Mouse (Mus musculus) midbrain, embryonic 11.5 days (tissue): ENCODE results near the gene Pik3ap1. TPM values are rescaled to one million over a fixed set of nuclear protein-coding genes. Genes with fewer than 3 reads are reported as not detected.

Experiments
- ATAC-seq: fragments of 200-750 bp; cut with Nextera tagmentation; 2 replicates; pipeline ENCODE4 v1.8.0; 2017; ENCODE audit warnings: moderate TSS enrichment, moderate library complexity; ENCODE audit not compliant: low FRiP score
- DNase-seq: peaks from one replicate; pipeline ENCODE4 v3.0.0; 2015; ENCODE audit warnings: low spot score; ENCODE audit errors: missing footprints
- H3K27ac ChIP-seq: fragments of 300-500 bp; sonication (generic); 2 replicates; pipeline ENCODE4 v1.5.1; 2014; ENCODE audit warnings: low read depth, low read length
- H3K27me3 ChIP-seq: fragments of 300-500 bp; sonication (generic); 2 replicates; pipeline ENCODE4 v1.6.1; 2014; ENCODE audit warnings: mild to moderate bottlenecking, low read length, moderate library complexity, mixed read lengths; ENCODE audit not compliant: control insufficient read depth, insufficient read depth
- H3K36me3 ChIP-seq: fragments of 300-500 bp; sonication (generic); 2 replicates; pipeline ENCODE4 v1.6.1; 2014; ENCODE audit warnings: mild to moderate bottlenecking, low read length, moderate library complexity, mixed read lengths; ENCODE audit not compliant: control insufficient read depth, insufficient read depth
- H3K4me1 ChIP-seq: fragments of 300-500 bp; sonication (generic); 2 replicates; pipeline ENCODE4 v1.6.1; 2014; ENCODE audit warnings: low read length; ENCODE audit not compliant: control insufficient read depth, insufficient read depth
- H3K4me2 ChIP-seq: fragments of 300-500 bp; sonication (generic); 2 replicates; pipeline ENCODE4 v1.6.1; 2014; ENCODE audit warnings: mild to moderate bottlenecking, moderate library complexity
- H3K4me3 ChIP-seq: fragments of 300-500 bp; sonication (generic); 2 replicates; pipeline ENCODE4 v1.5.1; 2014; ENCODE audit warnings: low read depth, low read length
- H3K9ac ChIP-seq: fragments of 300-500 bp; sonication (generic); 2 replicates; pipeline ENCODE4 v1.6.1; 2014; ENCODE audit warnings: low read length
- H3K9me3 ChIP-seq: fragments of 300-500 bp; sonication (generic); 2 replicates; pipeline ENCODE4 v1.6.1; 2016; ENCODE audit warnings: low read length; ENCODE audit not compliant: control insufficient read depth
- WGBS: fragments of 180-500 bp; shearing (Covaris S2); extraction: QIAGEN DNeasy Blood & Tissue Kit; methylation state at CpG from one replicate; pipeline ENCODE4 v1.1.7; 2014; 5-methylcytosine and 5-hydroxymethylcytosine counted together
- polyA plus RNA-seq: library from polyadenylated mRNA; unstranded; fragments of >200 nt; fragmentation: Nextera tagmentation; extraction: Ambion mirVana; gene quantifications from 2 replicates; pipeline ENCODE4 v1.2.1, GENCODE M21; 2014

Gene Pik3ap1
- polyA plus RNA-seq, 1 experiment from 2014 or later = 3.4 TPM

DNA sequence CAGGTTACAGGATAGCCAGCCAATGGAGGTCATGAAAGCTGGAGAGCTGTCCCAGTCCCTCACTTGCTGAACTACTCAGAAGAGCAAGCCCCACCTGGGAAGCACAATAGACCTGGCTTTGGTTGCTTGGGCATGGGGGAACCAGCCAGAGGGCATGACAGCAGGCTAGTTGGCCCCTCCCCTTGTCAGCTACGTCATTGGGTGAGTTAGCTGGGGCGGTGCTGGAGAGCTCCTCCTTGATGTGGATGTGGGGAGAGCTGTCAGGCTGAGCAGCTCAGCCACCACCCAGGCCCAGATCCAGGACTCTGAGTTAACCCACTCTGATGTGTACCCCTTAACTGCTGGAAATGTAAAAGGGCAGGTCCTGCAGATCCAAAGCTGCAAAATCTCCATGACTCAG is 24.4 kb downstream of the Pik3ap1 start:
- H3K9me3 ChIP-seq = no peaks in the 10 kb centered on the region
- no peaks in the 10 kb centered on the region for H3K27me3 ChIP-seq
- ATAC-seq (no peak), DNase-seq (no peak)
- H3K4me3 ChIP-seq = no peak overlapping the region
- no peaks in the 10 kb centered on the region for H3K36me3 ChIP-seq
- H3K4me2 ChIP-seq = no peak overlapping the region
- H3K4me1 ChIP-seq = no peaks in the 10 kb centered on the region
- no peak overlapping the region for H3K27ac ChIP-seq
- H3K9ac ChIP-seq = no peak overlapping the region
- WGBS = 8% methylated on average over 2 of the region's 2 CpGs

DNA sequence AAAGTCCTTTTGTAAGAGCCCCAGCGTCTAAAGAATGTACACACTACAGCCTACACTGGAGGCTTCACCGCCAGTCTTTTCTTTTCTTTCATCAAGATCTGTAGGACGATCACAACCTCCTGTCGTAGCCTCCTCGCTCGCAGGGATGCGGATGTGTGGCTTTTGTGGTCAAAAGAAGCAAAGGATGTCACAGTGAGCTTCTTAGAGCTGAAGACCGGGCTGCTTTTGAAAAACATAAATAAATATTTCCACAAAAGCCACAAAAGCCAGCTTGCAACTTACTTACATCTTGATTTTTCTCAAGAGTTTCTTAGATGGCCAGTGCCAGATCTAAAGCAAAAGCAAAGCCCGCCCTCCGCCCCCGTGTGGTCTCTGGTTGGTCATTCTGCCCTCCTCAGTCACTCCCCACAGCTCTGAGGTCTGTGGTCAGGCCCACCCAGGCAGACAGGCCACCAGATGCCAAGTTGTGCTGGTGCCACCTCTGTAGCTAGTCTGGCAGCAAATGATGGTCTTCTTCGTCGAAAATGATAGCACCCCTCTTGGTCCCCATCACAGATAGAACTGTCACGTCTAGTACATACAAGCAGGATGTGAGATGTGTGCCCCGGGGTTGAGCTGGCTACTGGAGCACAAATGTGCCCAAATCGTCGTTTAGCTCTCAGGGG is 30.5 kb downstream of the Pik3ap1 start:
- Histone ChIP-seq H3K9me3 (no peaks in the 10 kb centered on the region), H3K36me3 (no peaks in the 10 kb centered on the region), H3K4me1 (no peaks in the 10 kb centered on the region), H3K27ac (no peak overlapping the region), H3K27me3 (no peaks in the 10 kb centered on the region), H3K4me3 (no peak overlapping the region), H3K9ac (no peak overlapping the region), H3K4me2 (no peak overlapping the region)
- WGBS = 84% methylated on average over 17 of the region's 17 CpGs
- DNase-seq = no peak
- no peak for ATAC-seq

DNA sequence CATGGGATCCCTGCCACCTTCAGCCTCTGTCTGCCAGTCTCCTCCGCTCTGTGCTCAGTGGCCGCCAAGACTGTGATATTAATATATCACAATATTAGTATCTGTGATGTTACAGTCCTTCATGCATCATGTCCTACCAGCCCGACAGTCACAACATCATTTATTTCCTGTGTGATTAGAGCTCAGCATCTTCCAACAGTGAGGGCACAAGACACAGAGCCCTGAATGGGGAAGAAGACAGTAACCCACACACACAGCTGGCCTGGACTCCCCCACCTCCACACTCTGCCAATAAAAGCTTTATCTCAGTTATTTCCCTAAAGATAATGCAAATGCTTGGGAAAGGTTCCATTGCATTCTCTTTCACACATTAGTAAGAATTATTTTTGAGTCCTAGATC is 35.3 kb downstream of the Pik3ap1 start:
- H3K4me1 ChIP-seq = no peaks in the 10 kb centered on the region
- no peak overlapping the region for H3K4me3 ChIP-seq
- H3K9ac ChIP-seq = no peak overlapping the region
- H3K27me3 ChIP-seq = no peaks in the 10 kb centered on the region
- no peaks in the 10 kb centered on the region for H3K36me3 ChIP-seq
- no peak overlapping the region for H3K27ac ChIP-seq
- DNase-seq = no peak
- no peak for ATAC-seq
- WGBS = 90% methylated on average over 3 of the region's 3 CpGs
- H3K4me2 ChIP-seq = no peak overlapping the region
- no peaks in the 10 kb centered on the region for H3K9me3 ChIP-seq

DNA sequence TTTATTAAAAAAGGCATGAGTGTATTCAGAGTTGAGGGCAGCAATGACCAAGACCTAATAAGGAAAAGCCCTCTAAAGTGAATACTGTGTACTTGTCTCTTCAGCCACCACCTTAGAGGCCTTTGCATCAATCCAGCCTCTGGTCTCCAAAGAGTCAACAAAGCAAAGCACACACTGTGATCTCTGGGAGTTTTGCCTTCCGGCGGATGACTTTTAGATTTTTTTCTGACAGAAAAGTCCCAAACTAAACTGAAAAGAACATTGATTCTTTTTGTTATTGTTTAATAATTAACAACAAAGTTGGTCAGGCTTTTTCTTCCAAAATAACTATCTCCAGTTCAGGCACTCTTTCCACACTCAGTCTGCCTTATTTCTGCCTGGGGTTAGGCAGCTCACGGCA is 36.7 kb downstream of the Pik3ap1 start:
- H3K4me2 ChIP-seq = no peak overlapping the region
- H3K4me3 ChIP-seq = no peak overlapping the region
- no peaks in the 10 kb centered on the region for H3K36me3 ChIP-seq
- DNase-seq (no peak), ATAC-seq (no peak)
- WGBS = 94% methylated on average over 3 of the region's 3 CpGs
- H3K27ac ChIP-seq = no peak overlapping the region
- no peak overlapping the region for H3K9ac ChIP-seq
- H3K27me3 ChIP-seq = no peaks in the 10 kb centered on the region
- H3K9me3 ChIP-seq = no peaks in the 10 kb centered on the region
- no peaks in the 10 kb centered on the region for H3K4me1 ChIP-seq

DNA sequence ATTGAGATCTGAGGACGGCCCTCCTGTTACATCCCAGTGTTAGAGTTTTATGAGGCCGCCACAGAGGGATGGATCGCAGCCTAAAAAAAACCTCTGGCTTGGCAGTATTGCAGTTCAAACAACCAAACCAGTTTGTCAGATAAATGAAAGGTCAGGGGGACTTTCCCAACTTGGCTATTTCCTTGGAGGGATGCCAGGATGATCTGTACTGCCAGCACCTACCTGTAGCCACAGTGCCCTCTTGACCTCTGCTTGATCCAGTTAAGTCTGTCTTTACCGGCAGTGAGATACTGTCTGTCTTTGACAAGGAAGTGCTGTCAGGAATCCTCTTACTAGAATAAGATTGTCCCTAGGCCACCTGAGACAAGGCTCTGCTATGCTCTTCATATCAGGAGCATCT is 37.6 kb downstream of the Pik3ap1 start:
- no peak for ATAC-seq
- H3K4me2 ChIP-seq = no peak overlapping the region
- WGBS = 82% methylated on average over 4 of the region's 4 CpGs
- no peaks in the 10 kb centered on the region for H3K9me3 ChIP-seq
- no peaks in the 10 kb centered on the region for H3K27me3 ChIP-seq
- no peaks in the 10 kb centered on the region for H3K4me1 ChIP-seq
- no peak overlapping the region for H3K27ac ChIP-seq
- no peak for DNase-seq
- no peak overlapping the region for H3K9ac ChIP-seq
- no peaks in the 10 kb centered on the region for H3K36me3 ChIP-seq
- H3K4me3 ChIP-seq = no peak overlapping the region

DNA sequence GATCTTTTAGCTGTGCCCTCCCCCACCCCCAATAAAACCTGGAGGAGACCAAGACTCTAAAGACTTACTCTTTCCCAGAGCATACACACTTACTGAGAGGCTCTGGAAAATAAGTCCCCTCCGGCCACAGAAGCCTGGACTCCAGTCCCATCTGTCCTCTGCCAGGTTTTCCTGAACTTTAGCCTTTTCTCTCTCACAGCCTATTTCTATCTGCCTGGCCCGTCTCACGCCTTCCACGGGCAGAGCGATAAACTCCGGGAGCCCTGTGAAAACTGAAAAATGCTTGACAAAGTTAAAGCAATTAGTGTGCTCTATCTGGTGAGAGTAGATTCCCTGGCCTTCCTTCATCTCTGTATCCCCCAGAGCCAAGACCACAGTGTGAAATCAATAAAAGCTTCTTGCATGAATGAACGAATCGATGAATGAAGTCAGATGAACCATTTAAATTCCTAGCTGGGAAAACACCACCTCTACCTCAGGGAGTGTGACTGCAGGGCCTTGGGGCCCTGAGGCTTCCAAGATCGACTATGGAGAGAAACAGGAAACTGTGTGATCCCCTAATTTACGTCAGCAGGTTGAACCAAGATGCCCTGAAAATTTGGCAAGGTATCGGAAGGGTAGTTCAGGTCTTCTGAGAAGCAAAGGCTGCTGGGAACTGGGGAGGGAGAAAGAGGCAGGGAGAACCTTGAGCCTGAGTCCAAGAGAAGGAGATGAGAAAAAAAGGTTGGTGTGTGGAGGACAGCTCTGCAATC is 38.6 kb downstream of the Pik3ap1 start:
- no peak overlapping the region for H3K27ac ChIP-seq
- no peaks in the 10 kb centered on the region for H3K4me1 ChIP-seq
- no peaks in the 10 kb centered on the region for H3K36me3 ChIP-seq
- H3K27me3 ChIP-seq = no peaks in the 10 kb centered on the region
- no peak overlapping the region for H3K9ac ChIP-seq
- H3K4me2 ChIP-seq = no peak overlapping the region
- 73% methylated on average over 11 of the region's 11 CpGs for WGBS
- H3K4me3 ChIP-seq = no peak overlapping the region
- ATAC-seq (no peak), DNase-seq (no peak)
- no peaks in the 10 kb centered on the region for H3K9me3 ChIP-seq

DNA sequence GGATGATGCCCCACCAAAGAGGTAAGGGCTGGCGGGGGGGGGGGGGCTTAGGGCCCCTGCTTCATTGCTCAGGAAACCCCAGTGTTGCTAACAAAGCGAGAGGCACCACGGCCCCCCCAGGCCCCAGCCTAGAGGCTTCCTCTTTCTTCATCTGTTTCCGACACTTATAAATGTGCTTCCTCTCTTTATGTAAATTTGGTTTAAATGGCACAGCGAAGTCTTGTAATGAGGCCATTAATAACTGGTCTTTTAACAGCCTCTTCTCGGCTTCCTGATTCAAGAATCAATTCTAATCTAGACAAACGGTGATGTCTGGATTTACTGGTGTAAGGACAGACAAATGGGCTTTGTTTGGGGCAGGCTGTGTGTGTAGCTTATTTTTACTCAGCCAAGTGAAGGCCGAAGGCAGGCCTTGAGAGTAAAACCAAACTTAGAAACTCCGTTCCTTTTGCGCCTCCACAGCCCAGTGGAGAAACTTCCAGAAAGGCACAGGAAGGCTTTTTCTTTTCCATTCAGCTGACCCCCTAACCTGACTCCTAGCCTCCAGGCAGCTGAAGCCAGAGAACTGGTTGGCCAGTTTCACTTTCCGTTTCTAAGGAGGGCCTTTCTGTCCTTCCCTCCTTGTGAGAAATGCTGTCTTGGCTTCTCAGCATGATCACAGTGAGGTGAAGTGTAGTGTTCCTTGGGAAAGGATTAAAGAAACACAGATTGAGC is 39.7 kb downstream of the Pik3ap1 start:
- Histone ChIP-seq H3K4me3 (no peak overlapping the region), H3K27ac (no peak overlapping the region), H3K4me1 (no peaks in the 10 kb centered on the region), H3K9me3 (no peaks in the 10 kb centered on the region), H3K36me3 (no peaks in the 10 kb centered on the region), H3K9ac (no peak overlapping the region), H3K27me3 (no peaks in the 10 kb centered on the region), H3K4me2 (no peak overlapping the region)
- WGBS = 79% methylated on average over 11 of the region's 11 CpGs
- DNase-seq = no peak
- no peak for ATAC-seq

DNA sequence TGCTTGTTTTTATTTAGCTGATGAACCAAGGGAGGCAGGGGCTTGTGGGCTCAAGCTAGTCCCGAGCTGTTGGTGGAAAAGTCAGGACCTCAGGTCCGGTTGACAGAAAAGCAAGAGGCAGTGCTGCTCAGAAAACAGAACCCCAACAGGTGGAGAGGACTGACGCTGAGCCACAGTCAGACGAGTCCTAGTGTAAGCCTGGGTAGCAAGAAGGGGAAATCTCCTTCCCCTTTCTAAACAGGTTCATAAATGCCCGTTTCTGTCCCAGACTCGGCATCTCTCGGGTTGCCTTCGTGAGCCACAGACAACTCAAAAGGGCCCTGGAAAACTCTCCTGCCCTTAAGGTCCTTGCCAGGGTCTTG is 40.3 kb downstream of the Pik3ap1 start:
- Histone ChIP-seq H3K27me3 (no peaks in the 10 kb centered on the region), H3K27ac (no peak overlapping the region), H3K4me2 (no peak overlapping the region), H3K4me3 (no peak overlapping the region), H3K9ac (no peak overlapping the region), H3K9me3 (no peaks in the 10 kb centered on the region), H3K36me3 (no peaks in the 10 kb centered on the region), H3K4me1 (no peaks in the 10 kb centered on the region)
- WGBS = 88% methylated on average over 8 of the region's 8 CpGs
- DNase-seq = no peak
- ATAC-seq = no peak

DNA sequence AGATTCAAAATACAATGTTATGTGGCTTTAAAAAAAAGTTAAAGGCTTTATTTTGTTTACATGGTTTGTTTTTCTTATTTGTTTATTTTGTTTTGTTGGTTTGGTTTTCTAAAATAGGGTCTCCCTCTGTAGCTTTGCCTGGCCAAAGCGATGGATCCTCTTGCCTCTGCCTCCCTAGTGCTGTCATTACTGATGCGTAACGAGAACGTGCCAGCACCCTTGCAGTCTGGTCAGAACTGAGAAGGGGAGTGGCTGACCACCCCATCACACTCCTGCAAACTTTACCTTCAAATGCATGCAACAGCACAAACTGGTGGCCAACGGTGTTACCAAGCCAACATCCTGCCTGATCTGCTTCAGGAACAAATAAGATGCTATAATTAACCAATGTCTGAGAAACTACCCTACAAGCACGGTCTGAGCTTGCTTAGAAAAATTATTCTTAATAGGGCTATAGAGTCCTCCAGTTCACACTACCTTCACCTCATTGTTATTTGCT is 42.3 kb downstream of the Pik3ap1 start:
- Histone ChIP-seq H3K4me1 (peaks cover 2% of the 10 kb centered on the region; the same call in 1 of the 2 replicates), H3K27ac (no peak overlapping the region), H3K4me3 (no peak overlapping the region), H3K9me3 (no peaks in the 10 kb centered on the region), H3K4me2 (no peak overlapping the region), H3K27me3 (no peaks in the 10 kb centered on the region), H3K9ac (no peak overlapping the region), H3K36me3 (no peaks in the 10 kb centered on the region)
- WGBS = 83% methylated on average over 6 of the region's 6 CpGs
- no peak for ATAC-seq
- no peak for DNase-seq
